Mouse (Mus musculus) adrenal gland, postnatal 10 days (tissue): ENCODE measurements at regions not wholly inside any gene's neighbourhood (a gene's known extent, or its start where the extent isn't known, plus 50 kb on each side); places are given as distances from the start of the nearest gene placed in this dataset.

Source experiments
- DNase-seq: peaks from one replicate; pipeline ENCODE4 v3.0.0; 2021; ENCODE audit warnings: mixed read lengths

GRCm38 (mm10) chr7:133372695-133373094, 229.3 kb downstream of the Tex36 start:
- DNase-seq: no peak

GRCm38 (mm10) chr7:133370542-133370941, 231.4 kb downstream of the Tex36 start:
- DNase-seq: no peak

GRCm38 (mm10) chr7:133364601-133365000, 237.4 kb downstream of the Tex36 start:
- no peak for DNase-seq

GRCm38 (mm10) chr7:133328717-133329116, 204.6 kb upstream of the Ctbp2 start:
- no peak for DNase-seq

GRCm38 (mm10) chr7:133325548-133326190, 201.5 kb upstream of the Ctbp2 start:
- DNase-seq: no peak

GRCm38 (mm10) chr7:133323955-133324354, 199.8 kb upstream of the Ctbp2 start:
- no peak for DNase-seq

- DNase-seq: no peak
Observed at GRCm38 (mm10) chr7:133317511-133317910, 193.4 kb upstream of the Ctbp2 start.

GRCm38 (mm10) chr7:133316701-133317475, 192.7 kb upstream of the Ctbp2 start:
- no peak for DNase-seq

- peak; percentile 19 for DNase-seq
Observed at GRCm38 (mm10) chr7:133315197-133316029, 191.3 kb upstream of the Ctbp2 start.

- no peak for DNase-seq
Observed at GRCm38 (mm10) chr7:133313115-133313514, 189.0 kb upstream of the Ctbp2 start.

GRCm38 (mm10) chr7:133311116-133311801, 187.1 kb upstream of the Ctbp2 start:
- no peak for DNase-seq

- DNase-seq: peak; percentile 33
Observed at GRCm38 (mm10) chr7:133304461-133304860, 180.3 kb upstream of the Ctbp2 start.

- no peak for DNase-seq
Observed at GRCm38 (mm10) chr7:133290471-133290870, 166.3 kb upstream of the Ctbp2 start.

GRCm38 (mm10) chr7:133288236-133288635, 164.1 kb upstream of the Ctbp2 start:
- DNase-seq: no peak

- no peak for DNase-seq
Observed at GRCm38 (mm10) chr7:133286836-133287235, 162.7 kb upstream of the Ctbp2 start.

- DNase-seq: no peak
Observed at GRCm38 (mm10) chr7:133286216-133286615, 162.1 kb upstream of the Ctbp2 start.

GRCm38 (mm10) chr7:133262161-133262560, 138.0 kb upstream of the Ctbp2 start:
- no peak for DNase-seq

- no peak for DNase-seq
Observed at GRCm38 (mm10) chr7:133259143-133259542, 135.0 kb upstream of the Ctbp2 start.

- no peak for DNase-seq
Observed at GRCm38 (mm10) chr7:133256831-133257230, 132.7 kb upstream of the Ctbp2 start.

- peak; percentile 3 for DNase-seq
Observed at GRCm38 (mm10) chr7:133244601-133245000, 120.4 kb upstream of the Ctbp2 start.

GRCm38 (mm10) chr7:133234326-133234725, 110.2 kb upstream of the Ctbp2 start:
- DNase-seq: no peak

- no peak for DNase-seq
Observed at GRCm38 (mm10) chr7:133232889-133233441, 108.8 kb upstream of the Ctbp2 start.
